Mouse (Mus musculus): ENCODE measurements around the gene Abl2. TPM values are rescaled to one million over a fixed set of nuclear protein-coding genes. Genes with fewer than 3 reads are reported as not detected.
A peak's percentile ranks its signal among the peaks of the same experiment; 100 is the strongest.

The Abl2 gene
- total and polyA plus RNA-seq, 3 experiments: 10.0 to 19.8 (median 15.5) TPM

DNA sequence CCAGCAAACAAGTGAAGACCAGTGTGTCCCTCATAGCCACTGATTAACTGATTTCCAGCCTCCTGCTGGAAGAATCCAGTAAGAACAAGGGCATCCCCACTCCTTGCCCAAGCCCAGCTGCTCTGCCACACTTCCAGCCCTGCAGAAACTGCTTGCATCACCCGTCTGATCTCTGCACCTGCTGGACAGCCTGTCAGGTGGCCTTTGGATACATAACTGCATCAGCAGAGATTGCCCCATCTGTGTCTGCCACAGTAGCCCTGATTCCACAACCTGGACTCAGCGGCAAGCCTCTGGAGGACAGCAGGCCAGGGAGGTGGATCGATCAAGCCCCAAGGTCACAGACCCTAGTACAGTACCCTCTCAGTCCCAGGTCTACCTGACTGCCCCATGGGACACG, 98.9 kb downstream of the Abl2 start:
- no peak for TF ChIP-seq USF1 (IDR thresholded peaks at IDR 0.05; ENCODE audit: low read depth, low read length)
- TF ChIP-seq MYC (IDR thresholded peaks at IDR 0.05; ENCODE audit: low read depth, low read length): no peak
- TF ChIP-seq GABPA (IDR thresholded peaks at IDR 0.05; ENCODE audit: insufficient replicate concordance, low read depth, low read length): no peak
- no peaks in the 10 kb centered on the region for H3K79me2 ChIP-seq (replicated peaks; ENCODE audit: control insufficient read depth, extremely low read depth, insufficient read depth, poor library complexity, severe bottlenecking)
- peaks cover 10 to 81% of the 10 kb centered on the region in 2 experiments for H3K4me1 ChIP-seq (ENCODE audit: control insufficient read depth in 1 of 2, insufficient read depth in 2 of 2)
- H3K9me3 ChIP-seq (replicated peaks; ENCODE audit: low read length): no peaks in the 10 kb centered on the region
- in situ Hi-C loops (cut with MboI; ENCODE audit: low pct_ligation_motif_present, low pct_unique_long_range_greater_than_20kb, low sequenced_read_pairs) (loop anchor here (10.0 kb wide), 1 partner anchor 57 kb away; the partner anchor contains the start of gene Fam20b), dilution Hi-C loops (cut with MboI; ENCODE audit: extremely low pct_ligation_motif_present, extremely low pct_unique_long_range_greater_than_20kb, low sequenced_read_pairs) (no loop called here)
- peaks cover 56 to 84% of the 10 kb centered on the region in 2 experiments for H3K36me3 ChIP-seq (replicated peaks in 1 of 2; ENCODE audit: control insufficient read depth in 1 of 2, insufficient read depth in 1 of 2, low read length in 1 of 2)
- no peak for DNase-seq (ENCODE audit: extremely low read depth)
- no peak overlapping the region for H3K4me2 ChIP-seq (ENCODE audit: insufficient read depth, low read depth, poor library complexity, severe bottlenecking)
- H3K27ac ChIP-seq (ENCODE audit: insufficient read depth, low read depth): no peak overlapping the region
- H3K4me3 ChIP-seq (replicated peaks in 1 of 3; ENCODE audit: low read depth in 2 of 3, low read length in 2 of 3, poor library complexity in 1 of 3): no peak overlapping the region
- H3K27me3 ChIP-seq (replicated peaks): no peaks in the 10 kb centered on the region
- no peak overlapping the region for H3K9ac ChIP-seq (ENCODE audit: insufficient read depth, low read depth)

DNA sequence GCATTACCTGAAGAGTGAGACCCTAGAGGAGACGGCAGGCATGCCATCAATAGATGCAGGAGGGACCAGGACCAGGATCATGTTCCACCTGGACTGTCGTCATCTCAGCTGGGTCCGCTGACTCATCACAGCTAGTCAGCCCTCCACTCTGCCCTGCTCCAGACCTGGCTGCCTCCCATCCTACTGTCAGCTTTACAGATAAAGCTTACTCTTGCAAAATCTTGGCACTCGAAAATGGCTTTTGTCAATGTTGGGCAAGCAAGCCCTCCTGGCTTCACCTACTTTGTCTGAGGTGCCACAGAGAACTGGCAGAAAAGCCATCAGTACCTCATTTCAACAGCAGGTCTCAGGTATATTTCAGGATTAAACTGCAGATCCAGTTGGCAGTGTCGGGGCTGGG, 100.1 kb downstream of the Abl2 start:
- no peak overlapping the region for H3K27ac ChIP-seq (ENCODE audit: insufficient read depth, low read depth)
- H3K9me3 ChIP-seq (replicated peaks; ENCODE audit: low read length): no peaks in the 10 kb centered on the region
- peaks cover 57 to 82% of the 10 kb centered on the region in 2 experiments for H3K36me3 ChIP-seq (replicated peaks in 1 of 2; ENCODE audit: control insufficient read depth in 1 of 2, insufficient read depth in 1 of 2, low read length in 1 of 2)
- no peak for DNase-seq (ENCODE audit: extremely low read depth)
- no peak for TF ChIP-seq CHD1 (IDR thresholded peaks at IDR 0.05; ENCODE audit: low read depth, low read length)
- TF ChIP-seq POLR2AphosphoS2 (IDR thresholded peaks at IDR 0.05; ENCODE audit: low read depth, low read length): peak; percentile 63; the same call in 1 of the 2 replicates
- H3K4me3 ChIP-seq (replicated peaks in 1 of 3; ENCODE audit: low read depth in 2 of 3, low read length in 2 of 3, poor library complexity in 1 of 3): no peak overlapping the region
- dilution Hi-C loops (cut with MboI; ENCODE audit: extremely low pct_ligation_motif_present, extremely low pct_unique_long_range_greater_than_20kb, low sequenced_read_pairs): no loop called here
- peaks cover 10 to 76% of the 10 kb centered on the region in 2 experiments for H3K4me1 ChIP-seq (ENCODE audit: control insufficient read depth in 1 of 2, insufficient read depth in 2 of 2)
- no peak overlapping the region for H3K4me2 ChIP-seq (ENCODE audit: insufficient read depth, low read depth, poor library complexity, severe bottlenecking)
- no peaks in the 10 kb centered on the region for H3K27me3 ChIP-seq (replicated peaks)
- H3K9ac ChIP-seq (ENCODE audit: insufficient read depth, low read depth): no peak overlapping the region
- no peaks in the 10 kb centered on the region; the same call in 1 of the 2 replicates for H3K79me2 ChIP-seq (replicated peaks; ENCODE audit: control insufficient read depth, extremely low read depth, insufficient read depth, poor library complexity, severe bottlenecking)
- in situ Hi-C loops (cut with MboI; ENCODE audit: low pct_ligation_motif_present, low pct_unique_long_range_greater_than_20kb, low sequenced_read_pairs): loop anchor here (10.0 kb wide), 1 partner anchor 56 kb away; the partner anchor contains the start of gene Fam20b

DNA sequence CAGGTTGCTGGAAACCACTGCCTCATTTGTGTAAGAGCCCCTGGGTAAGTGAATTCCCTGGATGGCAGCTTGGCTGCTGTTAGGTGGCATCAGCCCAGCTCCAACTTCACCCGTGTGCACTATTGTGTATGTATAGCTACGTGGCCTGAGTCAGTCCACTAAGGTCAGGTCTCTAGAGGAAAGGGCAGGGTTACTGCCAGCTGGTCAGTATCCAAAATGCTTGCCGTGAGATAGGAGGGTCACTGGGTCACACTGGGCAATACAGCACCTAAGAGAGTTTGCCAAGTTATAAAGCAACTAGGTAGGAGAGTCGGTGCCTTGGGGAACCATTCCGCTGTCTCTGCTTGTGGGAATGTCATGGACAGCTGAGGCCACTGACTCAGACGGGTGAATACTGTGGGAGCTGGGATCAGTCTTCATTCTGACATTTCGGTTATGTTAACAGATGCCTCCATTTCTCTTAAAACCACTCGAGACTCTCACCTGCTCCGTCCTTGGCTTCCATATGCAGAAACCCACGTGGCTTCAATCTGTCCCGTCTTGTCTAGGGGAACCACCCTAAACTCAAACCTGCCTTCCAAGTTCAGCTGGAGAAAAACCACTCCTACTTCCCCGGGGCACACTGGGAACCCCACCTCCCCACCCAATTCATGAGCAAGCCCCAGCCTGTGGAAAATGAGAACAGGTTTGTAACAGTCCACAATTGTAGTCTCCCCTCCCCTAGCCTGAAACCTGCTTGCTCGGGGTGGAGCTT, 101.5 kb downstream of the Abl2 start:
- H3K27ac ChIP-seq (ENCODE audit: insufficient read depth, low read depth): peak overlapping the region; percentile 55
- in situ Hi-C loops (cut with MboI; ENCODE audit: low pct_ligation_motif_present, low pct_unique_long_range_greater_than_20kb, low sequenced_read_pairs): loop anchor here (10.0 kb wide), 1 partner anchor 55 kb away; the partner anchor contains the start of gene Fam20b
- TF ChIP-seq E2F4 (IDR thresholded peaks at IDR 0.05; ENCODE audit: insufficient replicate concordance, low read depth, low read length) (no peak), POLR2A (IDR thresholded peaks at IDR 0.05; ENCODE audit: low read depth, low read length) (peak; percentile 54), MAFK (IDR thresholded peaks at IDR 0.05; ENCODE audit: insufficient replicate concordance, low read length) (no peak), MAZ (IDR thresholded peaks at IDR 0.05; ENCODE audit: low read depth, low read length) (peak; percentile 67; the same call in 1 of the 2 replicates), RCOR1 (conservative IDR thresholded peaks at IDR 0.05; ENCODE audit: low read depth, low read length) (0 out of 2 replicates have a peak, but pooled peaks have one; percentile 65), IRF4 (IDR thresholded peaks at IDR 0.05; ENCODE audit: low read depth, low read length) (peak; percentile 71; the same call in 1 of the 2 replicates), TCF12 (IDR thresholded peaks at IDR 0.05; ENCODE audit: low read depth, low read length) (peak; percentile 55; the same call in 1 of the 2 replicates), CTCF (conservative IDR thresholded peaks at IDR 0.05 in 1 of 2, IDR thresholded peaks at IDR 0.05 in 1 of 2; ENCODE audit: low read depth in 2 of 2, low read length in 2 of 2) (no peak), MAX (IDR thresholded peaks at IDR 0.05; ENCODE audit: low read length) (peak; percentile 97), JUN (IDR thresholded peaks at IDR 0.05; ENCODE audit: insufficient read depth, low read depth, low read length) (no peak), SIN3A (IDR thresholded peaks at IDR 0.05; ENCODE audit: low read length) (peak; percentile 65), JUND (conservative IDR thresholded peaks at IDR 0.05; ENCODE audit: low read depth, low read length) (no peak), ZNF384 (IDR thresholded peaks at IDR 0.05; ENCODE audit: low read depth, low read length) (no peak; the same call in 1 of the 2 replicates), GABPA (IDR thresholded peaks at IDR 0.05; ENCODE audit: insufficient replicate concordance, low read depth, low read length) (no peak), ELF1 (IDR thresholded peaks at IDR 0.05; ENCODE audit: low read depth, low read length) (0 out of 2 replicates have a peak, but pooled peaks have one; percentile 34), MYC (IDR thresholded peaks at IDR 0.05; ENCODE audit: low read depth, low read length) (peak; percentile 95), USF1 (IDR thresholded peaks at IDR 0.05; ENCODE audit: low read depth, low read length) (peak; percentile 55), BHLHE40 (IDR thresholded peaks at IDR 0.05; ENCODE audit: low read depth, low read length) (peak; percentile 83), POLR2AphosphoS2 (IDR thresholded peaks at IDR 0.05; ENCODE audit: low read depth, low read length) (no peak), SMC3 (IDR thresholded peaks at IDR 0.05; ENCODE audit: low read depth, low read length) (no peak), HCFC1 (IDR thresholded peaks at IDR 0.05; ENCODE audit: low read depth, low read length) (no peak; the same call in 1 of the 2 replicates)

More for the DNA sequence above, 101.5 kb downstream of the Abl2 start:
- DNase-seq (ENCODE audit: extremely low read depth): peak; percentile 90
- Histone ChIP-seq H3K4me3 (replicated peaks in 1 of 3; ENCODE audit: low read depth in 2 of 3, low read length in 2 of 3, poor library complexity in 1 of 3) (no peak overlapping the region), H3K4me1 (ENCODE audit: control insufficient read depth in 1 of 2, insufficient read depth in 2 of 2) (peaks cover 10 to 72% of the 10 kb centered on the region in 2 experiments), H3K4me2 (ENCODE audit: insufficient read depth, low read depth, poor library complexity, severe bottlenecking) (peak overlapping the region; percentile 40; the same call in 1 of the 2 replicates), H3K9ac (ENCODE audit: insufficient read depth, low read depth) (no peak overlapping the region), H3K27me3 (replicated peaks) (no peaks in the 10 kb centered on the region), H3K36me3 (replicated peaks in 1 of 2; ENCODE audit: control insufficient read depth in 1 of 2, insufficient read depth in 1 of 2, low read length in 1 of 2) (peaks cover 49 to 79% of the 10 kb centered on the region in 2 experiments), H3K9me3 (replicated peaks; ENCODE audit: low read length) (no peaks in the 10 kb centered on the region), H3K79me2 (replicated peaks; ENCODE audit: control insufficient read depth, extremely low read depth, insufficient read depth, poor library complexity, severe bottlenecking) (no peaks in the 10 kb centered on the region; the same call in 1 of the 2 replicates)
- dilution Hi-C loops (cut with MboI; ENCODE audit: extremely low pct_ligation_motif_present, extremely low pct_unique_long_range_greater_than_20kb, low sequenced_read_pairs): no loop called here
